Mouse (Mus musculus): ENCODE data around the gene Nepro.
A peak's percentile ranks its signal among the peaks of the same experiment; 100 is the strongest.

Gene Nepro

DNA sequence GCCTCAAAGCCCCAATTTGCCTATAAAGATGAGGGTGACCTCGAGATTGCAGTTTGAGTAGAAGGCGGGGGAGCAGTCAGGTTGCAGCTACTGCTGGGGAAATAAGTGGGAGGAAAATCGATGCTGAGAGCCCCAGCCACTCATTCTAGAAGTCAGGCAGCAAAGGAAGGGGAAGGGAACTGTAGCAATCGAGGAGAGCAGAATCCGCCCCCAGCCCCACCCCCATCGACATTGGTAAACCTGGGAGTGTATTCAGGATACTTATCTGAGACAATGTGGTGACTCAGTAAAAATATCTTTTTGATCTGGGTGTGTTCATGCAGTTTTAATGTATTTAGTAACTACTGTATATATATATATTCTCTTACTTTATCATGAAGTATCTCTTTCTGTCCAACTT is 48.5 kb downstream of the Nepro start:
- no peak for DNase-seq

DNA sequence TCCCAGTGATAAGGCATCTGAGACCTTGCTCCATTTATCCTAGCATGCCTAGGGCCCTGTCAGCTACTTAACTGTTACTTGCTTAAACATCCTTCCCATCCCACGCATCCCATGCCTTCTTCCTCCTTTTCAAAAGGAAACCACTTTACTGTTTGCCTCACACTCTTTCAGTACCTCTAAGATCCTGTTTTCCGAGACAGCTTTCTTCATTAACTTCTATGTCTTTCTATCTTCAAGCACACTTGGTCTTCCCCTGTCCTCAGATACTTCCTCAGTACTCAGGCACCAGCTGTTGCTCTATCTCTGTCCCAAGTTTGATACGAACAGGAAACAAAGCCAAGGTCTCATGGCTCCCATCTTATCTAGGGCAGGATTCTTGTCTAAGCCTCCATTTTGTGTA is 49.6 kb downstream of the Nepro start:
- DNase-seq = no peak

DNA sequence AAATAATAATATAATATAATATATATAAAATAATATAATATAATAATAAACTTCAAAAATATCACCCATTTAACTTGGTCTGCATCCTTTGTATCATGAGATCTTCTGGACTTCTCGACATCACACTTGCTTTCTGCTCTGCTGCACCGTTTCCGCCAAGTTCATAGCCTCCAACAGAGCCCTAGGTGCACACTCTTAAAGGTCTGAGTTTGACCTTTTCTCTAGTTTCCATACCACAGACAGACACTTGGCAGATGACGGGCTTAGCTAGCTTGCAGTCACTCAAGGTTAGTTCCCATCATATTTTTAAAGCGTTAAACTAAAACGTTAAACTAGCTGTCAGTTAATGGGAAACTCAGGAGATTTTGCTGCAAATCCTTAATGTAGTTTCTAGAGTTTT is 50.1 kb downstream of the Nepro start:
- DNase-seq = no peak

DNA sequence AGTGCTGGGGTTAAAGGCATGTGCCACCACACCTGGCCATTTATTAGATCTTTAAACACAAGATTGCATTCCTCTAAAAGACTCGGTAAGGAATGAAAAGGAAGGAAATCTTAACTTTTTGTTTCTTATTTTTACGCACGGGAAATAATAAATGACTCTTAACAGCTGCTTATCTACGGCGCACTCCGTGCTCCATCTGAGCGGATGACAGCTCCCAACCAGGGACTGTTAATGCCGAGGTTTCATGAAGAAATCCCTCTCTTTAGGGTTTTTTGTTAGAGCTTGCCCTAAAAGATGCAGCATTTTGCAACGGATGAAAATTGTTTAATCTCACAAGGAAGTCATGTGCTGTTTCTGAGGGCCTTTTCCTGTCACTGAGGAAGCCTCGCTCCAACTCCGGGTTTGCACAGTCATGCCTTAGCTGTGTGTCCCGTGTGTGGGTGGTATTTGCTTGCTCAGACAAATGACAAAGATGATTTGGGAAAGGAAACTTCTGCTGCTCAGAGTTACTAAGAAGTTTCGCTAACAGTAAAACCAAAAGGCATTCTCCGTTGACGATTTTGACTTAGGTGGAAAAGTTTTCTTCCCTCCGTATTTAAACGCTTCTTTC is 54.5 kb downstream of the Nepro start:
- peak; percentile 35 to 58 for DNase-seq

DNA sequence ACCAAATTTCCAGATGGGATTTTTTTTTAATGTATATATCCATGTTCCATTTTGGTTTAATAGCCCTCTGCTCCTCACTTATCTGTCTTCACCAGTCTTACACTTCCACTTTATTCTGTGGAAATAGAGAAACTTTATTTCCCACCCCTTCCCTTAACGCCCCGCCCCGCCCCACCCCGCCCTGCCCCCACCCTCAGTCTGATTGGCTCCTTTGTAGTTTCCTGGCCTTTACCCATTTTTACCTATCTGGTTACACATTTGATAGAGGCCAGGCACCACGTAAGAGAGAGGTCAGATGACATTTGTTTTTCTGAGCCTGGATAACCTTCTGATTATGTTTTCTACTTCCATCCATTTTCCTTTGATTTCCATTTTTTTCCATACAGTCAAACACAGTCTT is 55.4 kb downstream of the Nepro start:
- no peak for DNase-seq

DNA sequence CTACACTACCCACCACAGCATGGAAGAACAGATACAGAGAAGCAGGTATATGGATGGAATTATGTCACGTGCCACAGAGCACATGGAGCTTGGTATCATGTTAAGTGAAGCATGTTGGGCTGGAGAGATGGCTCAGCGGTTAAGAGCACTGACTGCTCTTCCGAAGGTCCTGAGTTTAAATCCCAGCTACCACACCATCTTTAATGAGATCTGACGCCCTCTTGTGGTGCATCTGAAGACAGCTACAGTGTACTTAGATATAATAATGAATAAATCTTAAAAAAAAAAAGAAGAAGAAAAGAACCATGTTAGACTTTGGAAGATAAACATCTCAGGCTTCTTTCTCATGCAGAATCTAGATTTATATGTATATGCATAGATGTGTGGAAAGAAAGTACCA is 56.6 kb downstream of the Nepro start:
- no peak for DNase-seq

All from thymus, postnatal 36 days (tissue).